Mouse (Mus musculus): ENCODE measurements around the gene Scp2. TPM values are rescaled to one million over a fixed set of nuclear protein-coding genes. Genes with fewer than 3 reads are reported as not detected.

Gene Scp2
- total RNA-seq (2023): 100 to 1,000 TPM; 161 to 179 TPM

DNA sequence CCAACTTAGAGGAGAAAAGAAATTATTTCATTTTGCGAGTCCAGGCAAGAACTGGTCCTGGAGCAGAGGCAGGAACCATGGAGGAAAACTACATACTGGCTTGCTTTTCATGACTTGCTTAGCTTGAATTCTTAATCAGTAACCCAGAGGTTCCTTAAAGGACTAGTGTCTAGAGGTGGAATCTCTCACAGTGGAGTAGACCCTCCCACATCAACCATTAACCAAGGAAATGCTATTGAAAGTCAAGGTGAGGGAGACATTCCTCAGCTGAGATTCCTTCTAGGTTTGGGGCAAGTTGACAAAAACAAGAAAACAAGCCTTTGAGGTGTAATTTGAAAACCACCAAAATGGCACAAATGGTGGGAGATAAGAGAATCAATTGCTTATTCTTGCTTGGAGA is at the start of gene Scp2:
TSS of gene Scp2 (minus strand) at position 119 of the 400 bp plus-strand sequence.

DNA sequence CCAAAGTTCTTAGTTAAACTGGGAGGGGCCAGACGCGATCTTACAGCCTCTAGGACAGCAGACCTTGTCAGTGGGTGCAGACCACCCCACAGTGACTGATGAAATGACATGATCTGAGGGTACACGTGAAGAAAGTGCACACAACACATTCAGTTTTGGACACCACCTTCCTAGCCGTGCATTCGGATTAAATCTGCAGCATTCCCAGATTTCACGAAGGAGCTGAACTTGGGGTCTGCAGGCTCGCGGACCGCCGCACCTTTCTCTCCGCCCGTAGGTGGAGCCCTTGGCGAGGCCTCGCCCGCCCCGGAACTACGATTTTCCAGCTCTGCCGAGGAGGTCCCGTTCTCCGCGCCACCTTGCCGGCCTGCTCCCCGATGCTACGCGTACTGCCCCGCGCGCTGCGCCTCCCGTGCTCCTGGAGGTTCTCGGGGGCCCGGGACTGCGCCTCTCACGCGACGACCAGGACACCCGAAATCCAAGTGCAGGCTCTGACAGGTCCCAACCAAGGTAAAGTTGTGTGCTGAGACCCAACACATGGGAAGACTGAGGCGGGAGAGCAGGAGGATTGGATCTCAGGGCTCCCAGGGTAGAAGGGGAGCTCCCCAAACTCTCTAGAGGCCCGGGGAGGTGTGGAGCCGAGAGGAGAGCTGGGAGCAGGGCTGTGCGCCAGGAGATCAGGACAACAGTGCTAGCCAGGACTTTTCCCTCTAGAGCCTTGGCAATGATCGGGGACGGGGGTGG is 20.5 kb upstream of the Scp2 start, which contains the start of gene Echdc2:
TSS of gene Echdc2 (plus strand) at position 286 of the 744 bp plus-strand sequence.

DNA sequence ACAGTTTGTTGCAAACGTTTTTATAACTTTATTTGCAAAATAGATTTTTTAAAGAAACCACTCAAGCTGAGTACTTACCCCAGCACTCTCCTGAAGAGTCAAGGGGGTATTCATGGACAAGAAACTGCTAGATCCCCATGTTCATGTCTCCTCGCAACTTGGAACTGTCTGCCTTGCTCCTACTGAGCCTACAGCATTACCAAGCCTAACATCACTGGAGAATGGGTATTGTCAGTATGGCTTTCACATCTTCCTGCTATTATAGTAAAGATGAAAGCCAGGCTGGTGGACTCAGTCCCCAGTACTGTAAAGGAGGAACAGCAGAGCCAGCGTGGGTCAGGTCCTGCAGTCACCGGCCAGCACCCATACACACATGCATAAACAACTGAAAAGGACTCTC is 48.5 kb downstream of the Scp2 start, which contains the start of gene Podn:
TSS of gene Podn (minus strand) at position 101 of the 400 bp plus-strand sequence.

Other genes with a start within 250 kb of the Scp2 start
- gene Cpt2, start 221.4 kb downstream of the Scp2 start, total RNA-seq (2023): 10 to 100 TPM; 12.0 to 18.1 TPM
- gene Slc1a7, start 176.7 kb downstream of the Scp2 start, total RNA-seq (2023): not detected
- gene Podn, start 48.6 kb downstream of the Scp2 start, total RNA-seq (2023): under 1 TPM; 0.38 to 0.75 TPM
- gene Echdc2, start 20.4 kb upstream of the Scp2 start, total RNA-seq (2023): not detected
- not detected for gene Zyg11a, start 73.0 kb upstream of the Scp2 start, total RNA-seq (2023)
- 10 to 100 TPM; 33.2 to 34.3 TPM for gene Zyg11b, start 156.1 kb upstream of the Scp2 start, total RNA-seq (2023)
- 1 to 10 TPM; 4.2 to 6.0 TPM for gene Coa7, start 183.1 kb upstream of the Scp2 start, total RNA-seq (2023)
- gene Shisal2a, start 238.4 kb upstream of the Scp2 start, total RNA-seq (2023): not detected